41 mouse cellular contexts compared by ENCODE assay signal in the genomic region with DNA sequence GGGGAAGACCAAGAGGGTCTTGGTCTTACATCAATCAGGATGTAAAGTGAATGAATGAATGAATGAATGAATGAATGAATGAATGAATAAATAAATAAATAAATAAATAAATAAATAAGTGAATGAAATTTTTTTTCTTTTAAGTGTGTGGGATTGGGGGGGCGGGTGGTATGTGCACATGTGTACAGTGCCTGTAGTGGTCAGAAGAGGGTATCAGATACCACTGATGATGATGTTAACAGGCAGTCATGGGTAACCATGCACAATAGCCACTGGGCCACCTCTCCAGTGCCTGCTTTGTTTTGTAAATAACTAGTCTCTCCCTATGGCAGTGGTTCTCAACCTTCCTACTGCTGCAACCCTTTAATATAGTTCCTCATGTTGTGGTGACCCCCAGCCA. TPM values are rescaled to one million over a fixed set of nuclear protein-coding genes. Genes with fewer than 3 reads are reported as not detected.
"Had no signal": no experiment of that assay in that cellular context is flagged by ENCODE, and none has a peak within 500 bp of the region (broad histone marks: within the 10 kb centered on the region; RNA-seq: fewer than 3 reads in every experiment).

No protein-coding gene starts in this region.

- DNase-seq: forebrain, postnatal 0 days; gastrocnemius, postnatal 14 days; heart, adult 18-20 months; heart, postnatal 14 days; heart, postnatal 36 days; kidney, adult 11 months; kidney, adult 2 months; kidney, adult 9 months; kidney, postnatal 14 days; kidney, postnatal 36 days; layer of hippocampus, adult 9-11 months; layer of hippocampus, postnatal 36 days; left cerebral cortex, postnatal 4 days had no signal

- H3K27me3 ChIP-seq: heart, embryonic 12.5 days; intestine, embryonic 15.5 days; kidney, embryonic 15.5 days; limb, embryonic 13.5 days; limb, embryonic 15.5 days; liver, embryonic 12.5 days had no signal

- H3K4me3 ChIP-seq: heart, embryonic 10.5 days; heart, embryonic 12.5 days; intestine, embryonic 15.5 days; kidney, embryonic 15.5 days; limb, embryonic 13.5 days; limb, embryonic 15.5 days; liver, embryonic 12.5 days had no signal

- H3K9ac ChIP-seq: forebrain, postnatal 0 days; heart, embryonic 12.5 days; hindbrain, embryonic 14.5 days; intestine, embryonic 15.5 days; kidney, embryonic 15.5 days; limb, embryonic 13.5 days; limb, embryonic 15.5 days; liver, embryonic 12.5 days; liver, embryonic 14.5 days had no signal

- ATAC-seq: forebrain, postnatal 0 days; hindbrain, postnatal 0 days; intestine, embryonic 15.5 days; liver, embryonic 12.5 days had no signal

- H3K4me1 ChIP-seq: heart, embryonic 10.5 days; intestine, embryonic 15.5 days; kidney, embryonic 15.5 days; limb, embryonic 13.5 days; limb, embryonic 15.5 days; liver, embryonic 12.5 days had no signal

- H3K27ac ChIP-seq: heart, embryonic 10.5 days; hindbrain, embryonic 14.5 days; hindbrain, postnatal 0 days; intestine, embryonic 15.5 days; kidney, embryonic 15.5 days; kidney, postnatal 0 days; limb, embryonic 13.5 days; limb, embryonic 15.5 days; liver, embryonic 12.5 days; liver, embryonic 14.5 days had no signal

- H3K4me2 ChIP-seq: heart, embryonic 12.5 days; hindbrain, embryonic 14.5 days; intestine, embryonic 15.5 days; kidney, embryonic 15.5 days; limb, embryonic 13.5 days; limb, embryonic 15.5 days; liver, embryonic 12.5 days had no signal

- H3K9me3 ChIP-seq: heart, embryonic 10.5 days; heart, embryonic 12.5 days; intestine, embryonic 15.5 days; kidney, embryonic 15.5 days; limb, embryonic 13.5 days; limb, embryonic 15.5 days; liver, embryonic 12.5 days had no signal

RNA-seq across cellular contexts. Expression of a gene that starts 55.9 kb away (rescaled TPM):
- total RNA-seq: forebrain, postnatal 0 days; gastrocnemius, adult 18-20 months; gastrocnemius, adult 8-10 months; gastrocnemius, postnatal 14 days; gastrocnemius, postnatal 4 days; heart, adult 18-20 months; heart, adult 8-10 months; heart, postnatal 14 days; heart, postnatal 36 days; hematopoietic stem cell, adult 5-6 weeks; hindbrain, postnatal 0 days; layer of hippocampus, adult 18-20 months; layer of hippocampus, adult 8-10 months; layer of hippocampus, postnatal 14 days; layer of hippocampus, postnatal 36 days; left cerebral cortex, adult 18-20 months; left cerebral cortex, adult 8-10 months; left cerebral cortex, postnatal 10 days; left cerebral cortex, postnatal 25 days; left cerebral cortex, postnatal 4 days; liver, adult 2 months had no signal
- polyA plus RNA-seq: forebrain, postnatal 0 days; heart, embryonic 10.5 days; heart, embryonic 12.5 days; heart, embryonic 14.5 days; heart, embryonic 16.5 days; hindbrain, embryonic 11.5 days; hindbrain, embryonic 14.5 days; intestine, embryonic 15.5 days; kidney, adult 2 months; kidney, embryonic 15.5 days; kidney, postnatal 0 days; large intestine, adult 2 months; limb, embryonic 13.5 days; limb, embryonic 15.5 days; liver, adult 2 months; liver, embryonic 12.5 days; liver, embryonic 14.5 days had no signal
